Mouse (Mus musculus): ENCODE data around the gene Cdca4. TPM values are rescaled to one million over a fixed set of nuclear protein-coding genes. Genes with fewer than 3 reads are reported as not detected.
"Not testable (repeated sequence)": the region's sequence is repeated elsewhere in the genome, so short reads cannot be mapped to it uniquely, and the experiment has no call there.

Cdca4 gene
- polyA plus RNA-seq, 1 experiment from 2014 or later: 175 TPM

GRCm38 (mm10) chr12:112853050-112853729 lies 24.0 kb upstream of the Cdca4 start:
- H3K27me3 ChIP-seq (ENCODE audit: control insufficient read depth, insufficient read depth, low read length): no peaks in the 10 kb centered on the region
- no peak overlapping the region for H3K4me2 ChIP-seq (ENCODE audit: low read depth, low read length)
- ATAC-seq (replicated peaks; ENCODE audit: insufficient number of reproducible peaks, low FRiP score, low TSS enrichment, low read depth): no peak
- WGBS: 87% methylated on average over 11 of the region's 11 CpGs
- no peak overlapping the region for H3K27ac ChIP-seq (replicated peaks; ENCODE audit: low read depth, low read length)
- no peaks in the 10 kb centered on the region for H3K36me3 ChIP-seq (replicated peaks; ENCODE audit: control insufficient read depth, insufficient read depth, low read depth, low read length)
- H3K4me1 ChIP-seq (ENCODE audit: control insufficient read depth, insufficient read depth, low read length): no peaks in the 10 kb centered on the region
- H3K9me3 ChIP-seq (replicated peaks; ENCODE audit: control insufficient read depth, low read length): no peaks in the 10 kb centered on the region
- no peak overlapping the region for H3K9ac ChIP-seq (replicated peaks; ENCODE audit: low read length)
- DNase-seq (ENCODE audit: low spot score): no peak
- no peak overlapping the region for H3K4me3 ChIP-seq (ENCODE audit: low read depth, low read length)

- no peak for DNase-seq (ENCODE audit: low spot score)
- Histone ChIP-seq H3K4me3 (ENCODE audit: low read depth, low read length) (no peak overlapping the region), H3K36me3 (replicated peaks; ENCODE audit: control insufficient read depth, insufficient read depth, low read depth, low read length) (no peaks in the 10 kb centered on the region), H3K9me3 (replicated peaks; ENCODE audit: control insufficient read depth, low read length) (no peaks in the 10 kb centered on the region), H3K9ac (replicated peaks; ENCODE audit: low read length) (no peak overlapping the region), H3K4me2 (ENCODE audit: low read depth, low read length) (no peak overlapping the region), H3K27me3 (ENCODE audit: control insufficient read depth, insufficient read depth, low read length) (no peaks in the 10 kb centered on the region), H3K4me1 (ENCODE audit: control insufficient read depth, insufficient read depth, low read length) (no peaks in the 10 kb centered on the region), H3K27ac (replicated peaks; ENCODE audit: low read depth, low read length) (no peak overlapping the region)
- WGBS: 39% methylated on average over 8 of the region's 8 CpGs
- no peak for ATAC-seq (replicated peaks; ENCODE audit: insufficient number of reproducible peaks, low FRiP score, low TSS enrichment, low read depth)
Observed at GRCm38 (mm10) chr12:112851116-112851515, 21.9 kb upstream of the Cdca4 start.

GRCm38 (mm10) chr12:112850344-112850743 lies 21.1 kb upstream of the Cdca4 start:
- no peaks in the 10 kb centered on the region for H3K27me3 ChIP-seq (ENCODE audit: control insufficient read depth, insufficient read depth, low read length)
- no peak for DNase-seq (ENCODE audit: low spot score)
- WGBS: 87% methylated on average over 9 of the region's 9 CpGs
- H3K27ac ChIP-seq (replicated peaks; ENCODE audit: low read depth, low read length): no peak overlapping the region
- no peak overlapping the region for H3K4me3 ChIP-seq (ENCODE audit: low read depth, low read length)
- ATAC-seq (replicated peaks; ENCODE audit: insufficient number of reproducible peaks, low FRiP score, low TSS enrichment, low read depth): no peak
- H3K4me1 ChIP-seq (ENCODE audit: control insufficient read depth, insufficient read depth, low read length): no peaks in the 10 kb centered on the region
- H3K9ac ChIP-seq (replicated peaks; ENCODE audit: low read length): no peak overlapping the region
- no peak overlapping the region for H3K4me2 ChIP-seq (ENCODE audit: low read depth, low read length)
- H3K9me3 ChIP-seq (replicated peaks; ENCODE audit: control insufficient read depth, low read length): no peaks in the 10 kb centered on the region
- no peaks in the 10 kb centered on the region for H3K36me3 ChIP-seq (replicated peaks; ENCODE audit: control insufficient read depth, insufficient read depth, low read depth, low read length)

- no peak for ATAC-seq (replicated peaks; ENCODE audit: insufficient number of reproducible peaks, low FRiP score, low TSS enrichment, low read depth)
- no peaks in the 10 kb centered on the region for H3K4me1 ChIP-seq (ENCODE audit: control insufficient read depth, insufficient read depth, low read length)
- no peak overlapping the region for H3K4me2 ChIP-seq (ENCODE audit: low read depth, low read length)
- no peak overlapping the region for H3K9ac ChIP-seq (replicated peaks; ENCODE audit: low read length)
- H3K27ac ChIP-seq (replicated peaks; ENCODE audit: low read depth, low read length): no peak overlapping the region
- WGBS: 86% methylated on average over 11 of the region's 11 CpGs
- no peak for DNase-seq (ENCODE audit: low spot score)
- no peaks in the 10 kb centered on the region for H3K9me3 ChIP-seq (replicated peaks; ENCODE audit: control insufficient read depth, low read length)
- no peaks in the 10 kb centered on the region for H3K27me3 ChIP-seq (ENCODE audit: control insufficient read depth, insufficient read depth, low read length)
- H3K4me3 ChIP-seq (ENCODE audit: low read depth, low read length): no peak overlapping the region
- no peaks in the 10 kb centered on the region for H3K36me3 ChIP-seq (replicated peaks; ENCODE audit: control insufficient read depth, insufficient read depth, low read depth, low read length)
Observed at GRCm38 (mm10) chr12:112849235-112850022, 20.2 kb upstream of the Cdca4 start.

GRCm38 (mm10) chr12:112847880-112848279 lies 18.7 kb upstream of the Cdca4 start:
- Histone ChIP-seq H3K4me3 (ENCODE audit: low read depth, low read length) (no peak overlapping the region), H3K27me3 (ENCODE audit: control insufficient read depth, insufficient read depth, low read length) (no peaks in the 10 kb centered on the region), H3K9ac (replicated peaks; ENCODE audit: low read length) (no peak overlapping the region), H3K36me3 (replicated peaks; ENCODE audit: control insufficient read depth, insufficient read depth, low read depth, low read length) (no peaks in the 10 kb centered on the region), H3K27ac (replicated peaks; ENCODE audit: low read depth, low read length) (no peak overlapping the region), H3K9me3 (replicated peaks; ENCODE audit: control insufficient read depth, low read length) (no peaks in the 10 kb centered on the region), H3K4me1 (ENCODE audit: control insufficient read depth, insufficient read depth, low read length) (no peaks in the 10 kb centered on the region), H3K4me2 (ENCODE audit: low read depth, low read length) (no peak overlapping the region)
- 100% methylated on average over 2 of the region's 2 CpGs for WGBS
- DNase-seq (ENCODE audit: low spot score) (no peak), ATAC-seq (replicated peaks; ENCODE audit: insufficient number of reproducible peaks, low FRiP score, low TSS enrichment, low read depth) (no peak)

GRCm38 (mm10) chr12:112843803-112844202 lies 14.6 kb upstream of the Cdca4 start:
- Histone ChIP-seq H3K4me3 (ENCODE audit: low read depth, low read length) (no peak overlapping the region), H3K4me1 (ENCODE audit: control insufficient read depth, insufficient read depth, low read length) (no peaks in the 10 kb centered on the region), H3K36me3 (replicated peaks; ENCODE audit: control insufficient read depth, insufficient read depth, low read depth, low read length) (no peaks in the 10 kb centered on the region), H3K9me3 (replicated peaks; ENCODE audit: control insufficient read depth, low read length) (no peaks in the 10 kb centered on the region), H3K27ac (replicated peaks; ENCODE audit: low read depth, low read length) (no peak overlapping the region), H3K27me3 (ENCODE audit: control insufficient read depth, insufficient read depth, low read length) (no peaks in the 10 kb centered on the region), H3K4me2 (ENCODE audit: low read depth, low read length) (no peak overlapping the region), H3K9ac (replicated peaks; ENCODE audit: low read length) (no peak overlapping the region)
- ATAC-seq (replicated peaks; ENCODE audit: insufficient number of reproducible peaks, low FRiP score, low TSS enrichment, low read depth) (no peak), DNase-seq (ENCODE audit: low spot score) (peak; percentile 87)
- 27% methylated on average over 3 of the region's 3 CpGs for WGBS

GRCm38 (mm10) chr12:112842128-112842527 lies 12.9 kb upstream of the Cdca4 start:
- not testable (repeated sequence) for H3K36me3 ChIP-seq (replicated peaks; ENCODE audit: control insufficient read depth, insufficient read depth, low read depth, low read length); H3K27me3 ChIP-seq (ENCODE audit: control insufficient read depth, insufficient read depth, low read length); H3K4me2 ChIP-seq (ENCODE audit: low read depth, low read length); H3K9me3 ChIP-seq (replicated peaks; ENCODE audit: control insufficient read depth, low read length); H3K9ac ChIP-seq (replicated peaks; ENCODE audit: low read length); H3K4me1 ChIP-seq (ENCODE audit: control insufficient read depth, insufficient read depth, low read length); DNase-seq (ENCODE audit: low spot score); H3K4me3 ChIP-seq (ENCODE audit: low read depth, low read length); H3K27ac ChIP-seq (replicated peaks; ENCODE audit: low read depth, low read length); ATAC-seq (replicated peaks; ENCODE audit: insufficient number of reproducible peaks, low FRiP score, low TSS enrichment, low read depth)
- WGBS: 88% methylated on average over 2 of the region's 2 CpGs

GRCm38 (mm10) chr12:112841338-112841892 lies 12.2 kb upstream of the Cdca4 start:
- 69% methylated on average over 4 of the region's 4 CpGs for WGBS
- DNase-seq (ENCODE audit: low spot score): not testable (repeated sequence)

More at GRCm38 (mm10) chr12:112841338-112841892, 12.2 kb upstream of the Cdca4 start:
- not testable (repeated sequence) for H3K4me2 ChIP-seq (ENCODE audit: low read depth, low read length); H3K27me3 ChIP-seq (ENCODE audit: control insufficient read depth, insufficient read depth, low read length); H3K27ac ChIP-seq (replicated peaks; ENCODE audit: low read depth, low read length); H3K4me3 ChIP-seq (ENCODE audit: low read depth, low read length); H3K4me1 ChIP-seq (ENCODE audit: control insufficient read depth, insufficient read depth, low read length); H3K36me3 ChIP-seq (replicated peaks; ENCODE audit: control insufficient read depth, insufficient read depth, low read depth, low read length); H3K9me3 ChIP-seq (replicated peaks; ENCODE audit: control insufficient read depth, low read length); ATAC-seq (replicated peaks; ENCODE audit: insufficient number of reproducible peaks, low FRiP score, low TSS enrichment, low read depth); H3K9ac ChIP-seq (replicated peaks; ENCODE audit: low read length)
